Mouse (Mus musculus) bone marrow, adult 2 months (tissue): ENCODE measurements at regions not wholly inside any gene's neighbourhood (a gene's known extent, or its start where the extent isn't known, plus 50 kb on each side); places are given as distances from the start of the nearest gene placed in this dataset.

Source experiments
- CTCF ChIP-seq: fragments of 200-500 bp; IDR thresholded peaks from 2 replicates; pipeline ENCODE4 v1.5.1; 2011; ENCODE audit warnings: low read length, control low read depth; ENCODE audit not compliant: control insufficient read depth, insufficient read depth
- POLR2A ChIP-seq: fragments of 200-500 bp; IDR thresholded peaks from 2 replicates; pipeline ENCODE4 v1.6.1; 2011; ENCODE audit warnings: low read depth, mild to moderate bottlenecking, control low read depth, low read length, borderline replicate concordance; ENCODE audit not compliant: control insufficient read depth

- TF ChIP-seq POLR2A (no peak), CTCF (no peak)
Measured at GRCm38 (mm10) chr4:24173750-24174149, 322.5 kb upstream of the Mms22l start.
